Mouse (Mus musculus) kidney, postnatal 36 days (tissue): ENCODE data around the gene Btbd19.

Experiments
- DNase-seq, 2 experiments: peaks; one replicate each; pipeline ENCODE4 v3.0.0; 2021 to 2022; ENCODE audit warnings: mixed read lengths in 2 of 2

Gene Btbd19

GRCm38 (mm10) chr4:117110249-117110648 lies 15.3 kb downstream of the Btbd19 start:
- DNase-seq: no peak

- no peak for DNase-seq
These were observed 16.2 kb downstream of the Btbd19 start for GRCm38 (mm10) chr4:117109330-117109729.

- no peak for DNase-seq
These were observed 17.0 kb downstream of the Btbd19 start for GRCm38 (mm10) chr4:117108524-117108849.

GRCm38 (mm10) chr4:117107813-117108523 lies 17.6 kb downstream of the Btbd19 start:
- DNase-seq: no peak

GRCm38 (mm10) chr4:117105127-117105526 lies 20.4 kb downstream of the Btbd19 start:
- DNase-seq: peak in 1 of 2 experiments; percentile 69

GRCm38 (mm10) chr4:117104672-117105071 lies 20.9 kb downstream of the Btbd19 start:
- DNase-seq: no peak

- DNase-seq: peak; percentile 67 to 78
These were observed 24.3 kb downstream of the Btbd19 start for GRCm38 (mm10) chr4:117101218-117101617.

- DNase-seq: no peak
These were observed 25.5 kb downstream of the Btbd19 start for GRCm38 (mm10) chr4:117100036-117100435.

- DNase-seq: no peak
These were observed 26.8 kb downstream of the Btbd19 start for GRCm38 (mm10) chr4:117098764-117099036.

GRCm38 (mm10) chr4:117097969-117098763 lies 27.4 kb downstream of the Btbd19 start:
- no peak for DNase-seq

GRCm38 (mm10) chr4:117096666-117097065 lies 28.9 kb downstream of the Btbd19 start:
- DNase-seq: peak; percentile 14 to 34

GRCm38 (mm10) chr4:117095551-117096452 lies 29.7 kb downstream of the Btbd19 start, which contains the start of gene Ptch2:
TSS of gene Ptch2 (plus strand) at chr4:117096075.
- DNase-seq: peak; percentile 79 to 83

GRCm38 (mm10) chr4:117094626-117095361 lies 30.7 kb downstream of the Btbd19 start:
- DNase-seq: peak; percentile 31 to 43

GRCm38 (mm10) chr4:117090586-117090985 lies 34.9 kb downstream of the Btbd19 start:
- DNase-seq: no peak

GRCm38 (mm10) chr4:117087948-117088640 lies 37.4 kb downstream of the Btbd19 start:
- no peak for DNase-seq

- DNase-seq: no peak
These were observed 54.3 kb downstream of the Btbd19 start for GRCm38 (mm10) chr4:117071183-117071582.

- no peak for DNase-seq
These were observed 54.9 kb downstream of the Btbd19 start for GRCm38 (mm10) chr4:117070624-117071023.

- no peak for DNase-seq
These were observed 55.9 kb downstream of the Btbd19 start for GRCm38 (mm10) chr4:117069647-117070046.
